Mouse (Mus musculus): Measurements from ENCODE around the gene Tmem268. TPM values are rescaled to one million over a fixed set of nuclear protein-coding genes. Genes with fewer than 3 reads are reported as not detected.

Gene Tmem268
- polyA plus RNA-seq, 1 experiment from 2014 or later, result 11.6 TPM

GRCm38 (mm10) chr4:63570208-63570781 lies 11.7 kb downstream of the Tmem268 start:
- Histone ChIP-seq H3K4me2 (replicated peaks; ENCODE audit: low read depth, low read length) (no peak overlapping the region), H3K4me3 (ENCODE audit: low read depth, low read length) (no peak overlapping the region), H3K9ac (replicated peaks; ENCODE audit: low read depth) (no peak overlapping the region), H3K9me3 (ENCODE audit: low read length) (no peaks in the 10 kb centered on the region), H3K27ac (ENCODE audit: low read length) (no peak overlapping the region), H3K4me1 (ENCODE audit: insufficient read depth, low read depth, low read length) (no peaks in the 10 kb centered on the region; the same call in 1 of the 2 replicates), H3K27me3 (replicated peaks; ENCODE audit: insufficient read depth, low read length) (no peaks in the 10 kb centered on the region), H3K36me3 (ENCODE audit: insufficient read depth, low read length) (no peaks in the 10 kb centered on the region)
- DNase-seq (ENCODE audit: low spot score) (no peak), ATAC-seq (no peak)
- TF ChIP-seq CTCF (IDR thresholded peaks at IDR 0.05), result no peak
- TF ChIP-seq EP300 (IDR thresholded peaks at IDR 0.05), result no peak
- 31% methylated on average over 7 of the region's 7 CpGs for WGBS

- ATAC-seq (no peak), DNase-seq (ENCODE audit: low spot score) (no peak)
- no peaks in the 10 kb centered on the region; the same call in 1 of the 2 replicates for H3K4me1 ChIP-seq (ENCODE audit: insufficient read depth, low read depth, low read length)
- H3K9me3 ChIP-seq (ENCODE audit: low read length), result no peaks in the 10 kb centered on the region
- no peak overlapping the region for H3K27ac ChIP-seq (ENCODE audit: low read length)
- no peaks in the 10 kb centered on the region for H3K36me3 ChIP-seq (ENCODE audit: insufficient read depth, low read length)
- no peak overlapping the region for H3K4me2 ChIP-seq (replicated peaks; ENCODE audit: low read depth, low read length)
- 85% methylated on average over 5 of the region's 5 CpGs for WGBS
- TF ChIP-seq EP300 (IDR thresholded peaks at IDR 0.05), result no peak
- no peak overlapping the region for H3K9ac ChIP-seq (replicated peaks; ENCODE audit: low read depth)
- no peaks in the 10 kb centered on the region for H3K27me3 ChIP-seq (replicated peaks; ENCODE audit: insufficient read depth, low read length)
- H3K4me3 ChIP-seq (ENCODE audit: low read depth, low read length), result no peak overlapping the region
Observed at GRCm38 (mm10) chr4:63572621-63573020, 14.0 kb downstream of the Tmem268 start.

DNA sequence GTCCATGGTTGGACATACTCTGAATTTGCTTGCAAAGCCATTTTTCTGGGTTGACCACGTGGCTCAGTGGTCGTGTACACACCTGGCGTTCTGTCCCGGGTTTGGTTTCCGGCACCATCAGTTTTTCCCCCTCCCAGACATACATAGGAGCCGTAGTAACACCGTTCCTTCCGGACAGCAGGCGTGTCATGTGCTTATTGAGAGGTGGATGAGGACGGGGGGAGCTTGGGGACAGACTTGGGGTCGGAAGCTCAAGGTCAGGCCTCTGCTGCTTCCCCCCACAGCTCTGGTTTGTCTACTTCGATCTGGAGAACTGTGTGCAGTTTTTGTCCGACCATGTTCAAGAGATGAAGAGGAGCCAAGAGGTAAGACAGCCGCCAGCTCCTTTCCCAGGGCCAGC lies 21.1 kb downstream of the Tmem268 start:
- TF ChIP-seq CTCF (IDR thresholded peaks at IDR 0.05), result no peak
- no peak for TF ChIP-seq EP300 (IDR thresholded peaks at IDR 0.05)
- DNase-seq (ENCODE audit: low spot score), result no peak
- Histone ChIP-seq H3K27me3 (replicated peaks; ENCODE audit: insufficient read depth, low read length) (no peaks in the 10 kb centered on the region), H3K27ac (ENCODE audit: low read length) (no peak overlapping the region), H3K9me3 (ENCODE audit: low read length) (no peaks in the 10 kb centered on the region), H3K4me3 (ENCODE audit: low read depth, low read length) (no peak overlapping the region), H3K9ac (replicated peaks; ENCODE audit: low read depth) (no peak overlapping the region), H3K4me2 (replicated peaks; ENCODE audit: low read depth, low read length) (no peak overlapping the region), H3K36me3 (ENCODE audit: insufficient read depth, low read length) (no peaks in the 10 kb centered on the region), H3K4me1 (ENCODE audit: insufficient read depth, low read depth, low read length) (no peaks in the 10 kb centered on the region)
- WGBS, result 86% methylated on average over 14 of the region's 14 CpGs
- no peak for ATAC-seq

DNA sequence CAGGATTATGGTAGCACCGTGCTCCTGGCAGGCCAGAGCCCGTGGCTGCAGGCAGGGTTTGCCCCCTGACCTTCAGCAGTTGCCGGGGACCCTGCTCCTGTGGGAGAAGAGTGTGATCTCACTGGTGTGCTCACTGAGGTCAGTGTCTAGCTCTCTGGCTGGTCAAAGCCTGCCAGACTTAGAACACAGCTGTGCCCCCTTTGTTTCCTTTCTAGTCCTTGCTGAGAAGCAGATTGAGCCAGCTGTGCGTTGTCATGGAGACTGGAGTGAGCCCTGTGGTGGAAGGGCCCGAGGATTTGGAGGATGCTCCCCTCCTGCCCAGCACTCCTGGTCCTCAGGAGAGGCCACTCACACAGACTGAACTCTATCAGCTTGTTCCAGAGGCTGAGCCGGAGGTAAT lies 21.5 kb downstream of the Tmem268 start:
- no peak overlapping the region for H3K4me2 ChIP-seq (replicated peaks; ENCODE audit: low read depth, low read length)
- no peak overlapping the region for H3K4me3 ChIP-seq (ENCODE audit: low read depth, low read length)
- no peaks in the 10 kb centered on the region for H3K36me3 ChIP-seq (ENCODE audit: insufficient read depth, low read length)
- ATAC-seq (no peak), DNase-seq (ENCODE audit: low spot score) (no peak)
- WGBS, result 57% methylated on average over 6 of the region's 6 CpGs
- H3K27ac ChIP-seq (ENCODE audit: low read length), result no peak overlapping the region
- TF ChIP-seq EP300 (IDR thresholded peaks at IDR 0.05), result no peak
- TF ChIP-seq CTCF (IDR thresholded peaks at IDR 0.05), result no peak
- no peaks in the 10 kb centered on the region for H3K9me3 ChIP-seq (ENCODE audit: low read length)
- no peaks in the 10 kb centered on the region for H3K4me1 ChIP-seq (ENCODE audit: insufficient read depth, low read depth, low read length)
- no peaks in the 10 kb centered on the region for H3K27me3 ChIP-seq (replicated peaks; ENCODE audit: insufficient read depth, low read length)
- H3K9ac ChIP-seq (replicated peaks; ENCODE audit: low read depth), result no peak overlapping the region

DNA sequence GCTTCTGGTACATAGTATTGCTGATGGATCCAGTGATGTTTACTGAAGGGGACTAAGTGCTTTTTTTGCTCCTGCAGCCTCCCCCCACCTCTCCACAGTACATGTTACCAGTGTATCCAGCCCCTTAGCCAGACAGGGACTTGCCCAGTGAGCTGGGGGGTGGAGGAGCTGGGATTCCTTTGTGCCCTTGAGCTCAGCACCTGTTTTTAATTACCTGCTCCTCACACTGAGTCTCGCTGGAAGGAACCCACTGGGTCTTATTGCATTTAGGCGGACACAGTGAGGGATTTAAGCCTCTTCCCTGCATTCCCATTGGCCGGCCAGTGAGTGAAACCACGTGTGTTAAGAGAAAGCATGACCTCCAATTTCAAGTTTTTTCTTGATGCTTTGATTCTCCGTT lies 24.0 kb downstream of the Tmem268 start:
- Histone ChIP-seq H3K9ac (replicated peaks; ENCODE audit: low read depth) (no peak overlapping the region), H3K36me3 (ENCODE audit: insufficient read depth, low read length) (no peaks in the 10 kb centered on the region), H3K4me3 (ENCODE audit: low read depth, low read length) (no peak overlapping the region), H3K27ac (ENCODE audit: low read length) (no peak overlapping the region), H3K27me3 (replicated peaks; ENCODE audit: insufficient read depth, low read length) (no peaks in the 10 kb centered on the region), H3K4me2 (replicated peaks; ENCODE audit: low read depth, low read length) (no peak overlapping the region), H3K4me1 (ENCODE audit: insufficient read depth, low read depth, low read length) (no peaks in the 10 kb centered on the region), H3K9me3 (ENCODE audit: low read length) (no peaks in the 10 kb centered on the region)
- TF ChIP-seq EP300 (IDR thresholded peaks at IDR 0.05) (no peak), CTCF (IDR thresholded peaks at IDR 0.05) (no peak)
- 78% methylated on average over 5 of the region's 5 CpGs for WGBS
- no peak for ATAC-seq
- DNase-seq (ENCODE audit: low spot score), result no peak

- no peak for ATAC-seq
- WGBS, result 89% methylated on average over 10 of the region's 10 CpGs
- H3K27ac ChIP-seq (ENCODE audit: low read length), result no peak overlapping the region
- H3K9ac ChIP-seq (replicated peaks; ENCODE audit: low read depth), result no peak overlapping the region
- no peaks in the 10 kb centered on the region for H3K27me3 ChIP-seq (replicated peaks; ENCODE audit: insufficient read depth, low read length)
- no peak overlapping the region for H3K4me3 ChIP-seq (ENCODE audit: low read depth, low read length)
- no peak for DNase-seq (ENCODE audit: low spot score)
- no peaks in the 10 kb centered on the region for H3K36me3 ChIP-seq (ENCODE audit: insufficient read depth, low read length)
- no peak overlapping the region for H3K4me2 ChIP-seq (replicated peaks; ENCODE audit: low read depth, low read length)
- no peaks in the 10 kb centered on the region for H3K9me3 ChIP-seq (ENCODE audit: low read length)
- no peak for TF ChIP-seq CTCF (IDR thresholded peaks at IDR 0.05)
- no peak for TF ChIP-seq EP300 (IDR thresholded peaks at IDR 0.05)
- no peaks in the 10 kb centered on the region for H3K4me1 ChIP-seq (ENCODE audit: insufficient read depth, low read depth, low read length)
Observed at GRCm38 (mm10) chr4:63585216-63585615, 26.6 kb downstream of the Tmem268 start.

- H3K36me3 ChIP-seq (ENCODE audit: insufficient read depth, low read length), result no peaks in the 10 kb centered on the region
- no peaks in the 10 kb centered on the region for H3K27me3 ChIP-seq (replicated peaks; ENCODE audit: insufficient read depth, low read length)
- ATAC-seq (no peak), DNase-seq (ENCODE audit: low spot score) (no peak)
- H3K4me1 ChIP-seq (ENCODE audit: insufficient read depth, low read depth, low read length), result no peaks in the 10 kb centered on the region
- no peak overlapping the region for H3K4me2 ChIP-seq (replicated peaks; ENCODE audit: low read depth, low read length)
- H3K4me3 ChIP-seq (ENCODE audit: low read depth, low read length), result no peak overlapping the region
- 84% methylated on average over 2 of the region's 2 CpGs for WGBS
- no peak for TF ChIP-seq EP300 (IDR thresholded peaks at IDR 0.05)
- no peak for TF ChIP-seq CTCF (IDR thresholded peaks at IDR 0.05)
- no peak overlapping the region for H3K9ac ChIP-seq (replicated peaks; ENCODE audit: low read depth)
- no peak overlapping the region for H3K27ac ChIP-seq (ENCODE audit: low read length)
- H3K9me3 ChIP-seq (ENCODE audit: low read length), result no peaks in the 10 kb centered on the region
Observed at GRCm38 (mm10) chr4:63586240-63586639, 27.7 kb downstream of the Tmem268 start.

Measured in lung, postnatal 0 days (tissue).